Mouse (Mus musculus) cerebellum, adult 9-11 months (tissue): Measurements from ENCODE around the gene Cpsf4l.
"Not testable (repeated sequence)": the region's sequence is repeated elsewhere in the genome, so short reads cannot be mapped to it uniquely, and the experiment has no call there.

ENCODE experiments used
- DNase-seq: peaks from one replicate; pipeline ENCODE4 v3.0.0; 2022

The Cpsf4l gene

DNA sequence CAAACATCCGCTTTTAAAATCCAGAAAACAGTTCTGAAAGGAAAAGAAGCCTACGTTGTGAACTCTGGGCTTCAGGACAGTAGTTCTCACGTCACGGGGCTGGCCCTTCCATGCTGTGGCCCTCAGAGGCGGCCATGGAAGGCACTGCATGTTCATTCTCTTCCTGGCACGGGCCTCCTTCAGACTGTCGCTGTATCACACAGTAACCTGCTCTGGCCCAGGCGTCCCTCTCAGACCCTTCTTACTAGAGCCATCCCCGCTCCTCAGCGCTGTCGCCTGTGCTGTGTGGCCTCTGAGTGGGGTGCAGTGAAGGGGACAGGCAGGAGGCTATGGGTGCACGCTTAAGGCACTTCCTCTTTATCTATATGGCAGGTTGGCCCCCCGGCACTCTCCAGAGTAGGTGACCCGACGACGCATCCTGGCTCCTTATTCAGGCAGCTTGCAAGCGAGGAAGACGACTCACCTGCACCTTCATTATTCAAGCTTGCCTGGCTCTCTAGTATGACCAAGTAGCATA is 47.9 kb downstream of the Cpsf4l start:
- DNase-seq: peak; percentile 42

DNA sequence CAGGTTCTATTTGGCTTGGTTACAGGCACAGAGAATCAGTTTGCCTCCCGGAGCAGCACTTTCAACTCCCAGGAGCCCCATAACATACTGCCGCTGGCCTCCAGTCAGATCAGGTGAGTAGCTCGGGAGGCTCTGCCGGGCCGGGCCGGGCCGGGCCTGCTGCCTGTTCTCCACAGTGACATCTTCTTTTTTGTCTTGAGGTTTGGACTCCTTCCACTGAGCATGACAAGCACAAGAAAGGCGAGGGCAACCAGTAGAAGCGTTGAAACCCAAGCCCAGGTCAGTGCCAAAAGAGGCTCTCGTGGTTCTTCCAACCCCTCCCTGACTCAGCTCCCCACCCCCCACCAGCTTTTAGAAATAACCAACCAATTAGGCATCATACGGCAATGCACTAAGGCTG is 48.9 kb downstream of the Cpsf4l start:
- DNase-seq: peak; percentile 60

- not testable (repeated sequence) for DNase-seq
Measured at GRCm38 (mm10) chr11:113660213-113660612, 49.6 kb downstream of the Cpsf4l start.

GRCm38 (mm10) chr11:113658763-113659162 is 51.1 kb downstream of the Cpsf4l start:
- DNase-seq: no peak

GRCm38 (mm10) chr11:113658319-113658718 is 51.5 kb downstream of the Cpsf4l start:
- peak; percentile 45 for DNase-seq

DNA sequence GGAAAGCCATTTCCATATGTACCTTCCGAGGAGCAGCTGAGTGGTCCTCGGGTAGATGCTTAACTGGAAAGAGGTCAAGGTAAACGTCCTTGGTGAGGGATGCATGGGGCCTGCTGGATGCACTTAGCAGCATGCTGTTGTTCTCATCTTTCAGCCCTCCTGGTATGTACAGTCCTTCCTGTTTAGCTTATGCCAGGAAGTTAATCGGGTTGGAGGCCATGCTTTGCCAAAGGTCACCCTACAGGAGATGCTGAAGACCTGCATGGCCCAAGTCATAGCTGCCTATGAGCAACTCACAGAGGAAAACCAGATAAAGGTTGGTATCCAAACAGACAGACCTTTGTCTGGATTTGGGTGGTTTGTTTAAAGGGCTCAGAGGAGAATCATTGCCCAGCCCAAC is 52.6 kb downstream of the Cpsf4l start:
- no peak for DNase-seq

DNA sequence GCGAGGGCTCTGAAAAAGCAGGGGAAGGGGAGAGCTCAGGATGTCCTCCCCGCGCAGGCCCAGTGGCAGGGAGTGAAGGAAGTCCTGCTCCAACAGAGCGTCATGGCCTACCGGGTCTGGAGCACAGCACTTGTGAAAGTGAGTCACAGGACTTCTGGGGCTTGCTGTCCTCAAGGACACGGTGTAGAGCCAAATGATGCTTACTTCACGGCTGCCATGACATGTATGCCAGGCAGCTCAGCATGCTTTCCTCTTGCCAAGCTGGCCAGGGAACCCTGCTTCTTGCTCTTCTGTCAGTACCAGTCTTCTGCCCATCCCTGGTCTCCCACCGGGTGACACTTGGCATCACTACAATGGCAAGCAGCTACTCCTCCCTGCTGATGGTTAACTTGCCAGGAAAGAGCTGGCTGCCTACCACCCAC is 53.3 kb downstream of the Cpsf4l start:
- peak; percentile 98 for DNase-seq

DNA sequence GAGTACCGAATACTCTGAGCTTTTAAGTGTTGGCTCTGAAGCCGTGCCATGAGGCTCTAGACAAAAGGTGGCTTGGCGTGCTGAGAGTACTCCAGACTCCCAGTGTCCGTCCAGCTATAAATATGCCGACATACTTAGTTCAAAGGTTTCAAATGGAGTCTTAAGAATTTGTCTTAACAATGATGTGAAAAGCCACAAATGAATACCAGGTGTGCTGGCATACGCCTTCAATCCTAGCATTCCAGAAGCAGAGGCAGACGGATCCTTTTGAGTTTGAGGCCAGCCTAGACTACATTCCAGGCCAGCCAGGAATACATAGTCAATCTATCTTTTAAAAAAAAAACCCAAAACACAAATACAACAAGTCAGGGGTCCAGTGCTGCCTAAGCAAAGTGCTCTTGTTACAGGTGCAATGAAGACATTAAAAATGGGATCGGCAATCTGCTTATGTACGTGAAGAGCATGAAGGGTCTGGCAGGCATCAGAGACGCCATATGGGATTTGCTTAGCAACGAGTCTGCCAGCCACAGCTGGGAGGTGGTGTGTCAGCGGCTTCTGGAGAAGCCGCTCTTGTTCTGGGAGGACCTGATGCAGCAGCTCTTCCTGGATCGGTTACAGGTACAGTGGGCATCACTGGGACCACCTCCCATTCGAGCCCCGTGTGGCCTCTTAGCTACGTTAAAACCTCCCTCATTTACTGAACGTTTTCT is 55.1 kb downstream of the Cpsf4l start:
- DNase-seq: peak; percentile 50

- no peak for DNase-seq
Measured at GRCm38 (mm10) chr11:113654105-113654504, 55.7 kb downstream of the Cpsf4l start.

DNA sequence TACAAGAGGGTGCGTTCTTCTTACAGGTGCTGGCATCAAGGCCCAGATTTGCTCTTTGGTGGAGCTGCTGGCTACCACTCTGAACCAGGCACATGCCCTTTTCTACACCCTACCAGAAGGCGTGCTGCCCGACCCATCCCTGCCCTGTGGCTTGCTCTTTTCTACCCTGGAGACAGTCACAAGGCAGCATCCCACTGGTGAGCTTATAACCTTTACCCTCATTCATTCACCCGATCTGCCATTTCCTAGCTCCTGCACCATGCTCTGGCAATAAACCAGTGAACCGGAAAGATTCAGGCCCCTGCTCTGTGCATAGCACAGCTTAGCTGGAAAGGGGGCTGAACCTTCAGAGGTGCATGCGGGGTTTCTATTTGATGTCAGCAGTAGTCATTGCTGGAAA is 57.3 kb downstream of the Cpsf4l start:
- no peak for DNase-seq

DNA sequence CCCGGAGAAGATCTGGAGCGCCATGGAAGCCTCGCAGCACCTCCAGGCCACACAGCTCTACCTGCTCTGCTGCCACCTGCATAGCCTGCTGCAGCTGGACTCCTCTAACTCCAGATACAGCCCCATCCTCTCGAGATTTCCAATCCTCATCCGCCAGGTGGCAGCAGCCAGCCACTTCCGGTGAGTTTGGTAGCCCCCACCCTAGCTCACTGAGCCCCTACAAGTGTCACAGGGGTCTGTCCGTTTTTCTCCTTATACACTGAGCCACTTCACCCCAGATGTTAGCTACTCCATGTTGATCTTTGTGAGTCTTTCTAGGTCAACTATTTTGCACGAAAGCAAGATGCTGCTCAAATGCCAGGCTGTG is 57.9 kb downstream of the Cpsf4l start:
- DNase-seq: peak; percentile 75

DNA sequence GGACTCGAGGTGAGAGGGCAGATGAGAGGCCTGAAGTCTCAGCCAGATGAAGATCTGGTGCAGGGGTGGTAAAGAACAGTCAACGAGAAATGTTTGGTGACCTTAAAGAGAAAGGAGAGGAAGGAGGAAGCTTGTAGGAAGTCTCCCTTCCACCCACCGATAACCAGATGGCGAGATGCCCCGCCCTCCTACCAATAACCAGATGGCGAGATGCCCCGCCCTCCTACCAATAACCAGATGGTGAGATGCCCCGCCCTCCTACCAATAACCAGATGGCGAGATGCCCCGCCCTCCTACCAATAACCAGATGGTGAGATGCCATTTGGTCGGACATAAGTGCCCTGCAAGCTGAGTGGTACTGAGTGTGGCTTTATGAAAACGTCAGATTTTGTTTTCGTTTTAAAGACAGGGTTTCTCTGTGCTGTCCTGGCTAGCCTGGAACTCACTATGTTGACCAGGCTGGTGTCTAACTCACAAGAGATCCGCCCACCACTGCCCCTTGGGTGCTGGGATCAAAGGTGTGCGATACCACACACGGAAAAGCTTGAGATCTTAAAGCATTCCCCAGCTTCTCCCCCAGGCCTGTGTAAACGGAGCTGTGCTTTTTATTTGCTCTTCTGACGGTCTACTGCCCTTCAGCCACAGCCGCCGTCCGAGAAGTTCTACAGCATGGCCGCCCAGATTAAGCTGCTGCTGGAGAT is 58.5 kb downstream of the Cpsf4l start:
- DNase-seq: peak; percentile 73

DNA sequence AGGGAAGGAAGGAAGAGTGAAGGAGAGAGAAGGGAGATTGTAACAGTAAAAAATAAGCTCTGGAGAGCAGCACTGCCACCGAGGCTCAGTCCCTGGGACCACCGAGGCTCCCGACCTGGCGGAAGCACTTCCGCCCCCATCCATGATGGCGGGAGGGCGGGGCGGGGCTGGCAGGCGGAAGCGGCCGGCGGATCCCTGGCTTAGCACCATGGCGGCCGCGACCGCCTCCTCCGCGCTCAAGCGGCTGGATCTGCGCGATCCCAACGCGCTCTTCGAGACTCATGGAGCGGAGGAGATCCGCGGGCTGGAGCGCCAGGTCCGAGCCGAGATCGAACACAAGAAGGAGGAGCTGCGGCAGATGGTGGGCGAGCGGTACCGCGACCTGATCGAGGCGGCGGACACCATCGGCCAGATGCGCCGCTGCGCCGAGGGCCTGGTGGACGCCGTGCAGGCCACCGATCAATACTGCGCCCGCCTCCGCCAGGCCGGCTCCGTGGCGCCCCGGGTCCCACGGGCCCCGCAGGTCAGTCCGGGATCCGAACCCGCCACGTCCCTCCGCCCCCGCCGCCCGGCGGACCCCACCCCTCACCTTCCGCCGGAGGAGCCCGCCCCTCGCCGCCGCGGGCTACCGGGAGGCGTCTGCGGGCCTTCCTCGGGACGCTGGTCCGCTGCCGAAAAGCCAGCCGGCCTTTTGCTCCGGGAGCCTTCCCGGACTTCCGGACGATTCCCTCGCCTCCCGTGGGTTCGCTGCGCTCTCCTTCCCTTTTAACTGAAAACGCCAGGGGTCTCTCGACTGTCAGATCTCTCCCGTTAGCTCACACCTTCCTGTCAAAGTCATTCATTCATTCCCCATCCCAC is 60.2 kb downstream of the Cpsf4l start, which contains the start of gene Slc39a11:
Slc39a11 (minus strand) TSS at position 727 of the 858 bp plus-strand sequence.
- peak; percentile 72 for DNase-seq

- DNase-seq: no peak
Measured at GRCm38 (mm10) chr11:113648690-113649352, 61.0 kb downstream of the Cpsf4l start, which contains the start of gene Cog1. Cog1 (plus strand) TSS chr11:113649169.
